Mouse (Mus musculus): ENCODE measurements around the gene Kcnc4. TPM values are rescaled to one million over a fixed set of nuclear protein-coding genes. Genes with fewer than 3 reads are reported as not detected.

The Kcnc4 gene
- polyA plus RNA-seq, 1 experiment from 2014 or later: 0.18 TPM

GRCm38 (mm10) chr3:107443866-107444265 lies 15.5 kb downstream of the Kcnc4 start:
- 85% methylated on average over 5 of the region's 5 CpGs for WGBS

GRCm38 (mm10) chr3:107442191-107442590 lies 17.2 kb downstream of the Kcnc4 start:
- WGBS: 82% methylated on average over 11 of the region's 11 CpGs
- no peak overlapping the region for H3K27ac ChIP-seq
- H3K4me1 ChIP-seq: 0 out of 2 replicates have a peak, but pooled peaks cover 5% of the 10 kb centered on the region
- H3K9me3 ChIP-seq: no peaks in the 10 kb centered on the region
- no peak for DNase-seq (ENCODE audit: low spot score)
- peaks cover 42% of the 10 kb centered on the region; the same call in 1 of the 2 replicates for H3K27me3 ChIP-seq (ENCODE audit: insufficient read depth, poor library complexity, severe bottlenecking)
- H3K36me3 ChIP-seq: no peaks in the 10 kb centered on the region
- H3K4me3 ChIP-seq: no peak overlapping the region

More at GRCm38 (mm10) chr3:107443866-107444265, 15.5 kb downstream of the Kcnc4 start:
- Histone ChIP-seq H3K36me3 (no peaks in the 10 kb centered on the region), H3K27ac (no peak overlapping the region), H3K4me3 (no peak overlapping the region), H3K4me1 (0 out of 2 replicates have a peak, but pooled peaks cover 5% of the 10 kb centered on the region), H3K9me3 (no peaks in the 10 kb centered on the region), H3K27me3 (ENCODE audit: insufficient read depth, poor library complexity, severe bottlenecking) (peaks cover 42% of the 10 kb centered on the region; the same call in 1 of the 2 replicates)
- DNase-seq (ENCODE audit: low spot score): no peak

GRCm38 (mm10) chr3:107441306-107441705 lies 18.0 kb downstream of the Kcnc4 start:
- Histone ChIP-seq H3K4me3 (no peak overlapping the region), H3K27ac (no peak overlapping the region), H3K4me1 (0 out of 2 replicates have a peak, but pooled peaks cover 3% of the 10 kb centered on the region), H3K36me3 (no peaks in the 10 kb centered on the region), H3K9me3 (no peaks in the 10 kb centered on the region), H3K27me3 (ENCODE audit: insufficient read depth, poor library complexity, severe bottlenecking) (peaks cover 42% of the 10 kb centered on the region; the same call in 1 of the 2 replicates)
- no peak for DNase-seq (ENCODE audit: low spot score)
- WGBS: 76% methylated on average over 8 of the region's 8 CpGs

GRCm38 (mm10) chr3:107439280-107439679 lies 20.1 kb downstream of the Kcnc4 start:
- 82% methylated on average over 11 of the region's 11 CpGs for WGBS
- DNase-seq (ENCODE audit: low spot score): no peak
- Histone ChIP-seq H3K4me3 (no peak overlapping the region), H3K27me3 (ENCODE audit: insufficient read depth, poor library complexity, severe bottlenecking) (peaks cover 24% of the 10 kb centered on the region; the same call in 1 of the 2 replicates), H3K27ac (no peak overlapping the region), H3K9me3 (no peaks in the 10 kb centered on the region), H3K4me1 (0 out of 2 replicates have a peak, but pooled peaks cover 3% of the 10 kb centered on the region), H3K36me3 (no peaks in the 10 kb centered on the region)

DNA sequence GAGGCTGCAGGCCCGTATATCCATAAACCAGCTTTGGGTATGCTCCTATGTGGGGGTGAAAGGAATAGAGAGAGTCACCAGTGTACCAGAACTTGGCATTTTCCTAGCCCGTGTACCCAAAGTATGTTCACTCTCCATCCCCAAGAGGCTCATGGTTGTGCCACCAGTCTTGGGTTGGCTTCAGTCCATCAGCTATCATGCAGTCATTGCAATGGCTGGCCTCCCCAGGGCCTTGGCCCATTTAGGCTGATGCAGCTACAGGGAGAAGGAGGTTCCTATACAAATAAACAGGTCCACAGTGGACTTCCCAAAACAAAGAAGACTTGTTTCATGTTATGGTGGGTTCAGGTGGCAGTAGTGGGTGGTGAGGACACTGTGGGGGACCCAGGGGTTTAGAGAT lies 21.7 kb downstream of the Kcnc4 start:
- no peaks in the 10 kb centered on the region for H3K9me3 ChIP-seq
- no peak for DNase-seq (ENCODE audit: low spot score)
- no peak overlapping the region for H3K4me3 ChIP-seq
- no peaks in the 10 kb centered on the region for H3K36me3 ChIP-seq
- H3K4me1 ChIP-seq: 0 out of 2 replicates have a peak, but pooled peaks cover 3% of the 10 kb centered on the region
- H3K27me3 ChIP-seq (ENCODE audit: insufficient read depth, poor library complexity, severe bottlenecking): peaks cover 10% of the 10 kb centered on the region; the same call in 1 of the 2 replicates
- WGBS: 86% methylated on average over 2 of the region's 2 CpGs
- no peak overlapping the region for H3K27ac ChIP-seq

DNA sequence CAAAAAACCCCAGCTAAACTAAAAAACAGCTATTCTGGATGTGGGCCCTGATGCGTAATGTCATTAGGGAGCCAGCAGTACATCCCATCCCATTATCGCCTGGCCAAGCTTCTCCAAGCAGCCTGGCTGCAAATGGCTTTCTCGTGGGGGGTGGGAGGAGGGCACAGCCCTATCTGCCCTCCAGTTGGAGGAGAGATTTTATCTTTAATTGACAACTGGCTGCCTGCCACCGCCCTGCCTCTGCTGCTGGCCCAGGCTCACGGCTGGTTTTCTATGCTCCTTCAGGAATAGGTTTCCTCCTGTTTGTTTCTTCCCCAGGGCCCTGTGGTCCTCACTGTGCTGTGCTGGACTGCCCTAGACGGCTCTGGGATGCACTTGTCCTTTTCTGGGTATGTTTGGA lies 22.9 kb downstream of the Kcnc4 start:
- no peak for DNase-seq (ENCODE audit: low spot score)
- no peak overlapping the region for H3K4me3 ChIP-seq
- 40% methylated on average over 6 of the region's 6 CpGs for WGBS
- H3K36me3 ChIP-seq: no peaks in the 10 kb centered on the region
- H3K27ac ChIP-seq: no peak overlapping the region
- H3K27me3 ChIP-seq (ENCODE audit: insufficient read depth, poor library complexity, severe bottlenecking): peaks cover 2% of the 10 kb centered on the region; the same call in 1 of the 2 replicates
- 0 out of 2 replicates have a peak, but pooled peaks cover 3% of the 10 kb centered on the region for H3K4me1 ChIP-seq
- H3K9me3 ChIP-seq: no peaks in the 10 kb centered on the region

- H3K9me3 ChIP-seq: no peaks in the 10 kb centered on the region
- 65% methylated on average over 9 of the region's 9 CpGs for WGBS
- no peak overlapping the region for H3K4me3 ChIP-seq
- H3K36me3 ChIP-seq: no peaks in the 10 kb centered on the region
- peaks cover 5% of the 10 kb centered on the region for H3K27me3 ChIP-seq (ENCODE audit: insufficient read depth, poor library complexity, severe bottlenecking)
- 0 out of 2 replicates have a peak, but pooled peaks cover 3% of the 10 kb centered on the region for H3K4me1 ChIP-seq
- H3K27ac ChIP-seq: no peak overlapping the region
- DNase-seq (ENCODE audit: low spot score): no peak
Measured at GRCm38 (mm10) chr3:107433614-107434013, 25.7 kb downstream of the Kcnc4 start.

GRCm38 (mm10) chr3:107431268-107431667 lies 28.1 kb downstream of the Kcnc4 start:
- H3K27me3 ChIP-seq (ENCODE audit: insufficient read depth, poor library complexity, severe bottlenecking): peaks cover 5% of the 10 kb centered on the region
- no peak overlapping the region for H3K27ac ChIP-seq
- no peak for DNase-seq (ENCODE audit: low spot score)
- no peaks in the 10 kb centered on the region for H3K36me3 ChIP-seq
- H3K4me1 ChIP-seq: no peaks in the 10 kb centered on the region
- H3K4me3 ChIP-seq: no peak overlapping the region
- H3K9me3 ChIP-seq: no peaks in the 10 kb centered on the region
- WGBS: 36% methylated on average over 1 of the region's 1 CpGs

DNA sequence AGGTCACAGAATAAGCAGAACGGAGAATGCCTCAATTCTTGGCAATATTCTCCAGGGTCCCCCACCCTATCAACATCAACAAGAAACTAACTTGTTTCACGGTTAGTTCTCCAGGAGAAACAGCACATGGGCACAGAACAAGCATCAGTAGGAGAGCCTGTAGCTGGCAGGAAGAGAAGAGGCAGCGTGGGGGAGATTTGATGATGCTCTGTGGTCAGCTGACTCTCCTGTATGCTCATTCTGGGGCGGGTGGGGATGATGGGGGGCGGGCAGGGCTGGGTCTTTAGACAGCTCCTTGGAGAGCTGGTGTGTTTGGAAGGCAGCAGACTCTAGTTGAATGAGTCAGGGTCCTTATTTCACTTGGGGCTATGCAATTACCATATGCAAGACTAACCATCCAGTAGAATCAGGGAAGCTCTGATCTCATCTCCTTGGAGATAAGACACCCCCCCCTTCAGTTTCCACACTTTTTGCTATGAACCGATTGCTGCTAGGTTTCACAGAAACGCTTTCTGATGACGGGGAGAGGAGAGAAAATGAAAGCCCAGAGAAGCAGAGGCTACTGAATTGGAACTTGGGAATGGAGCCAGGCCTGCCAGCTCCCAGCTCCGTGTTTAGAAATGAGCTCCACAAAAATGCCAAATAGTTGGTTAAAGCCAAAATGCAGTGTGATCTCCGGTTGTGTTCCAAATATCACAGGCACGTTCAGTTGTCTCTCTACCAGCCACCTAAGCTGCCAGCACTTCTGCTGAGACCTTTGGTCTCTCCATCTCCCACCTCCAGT lies 34.9 kb downstream of the Kcnc4 start:
- Histone ChIP-seq H3K9me3 (no peaks in the 10 kb centered on the region), H3K4me3 (no peak overlapping the region), H3K27me3 (ENCODE audit: insufficient read depth, poor library complexity, severe bottlenecking) (peaks cover 5% of the 10 kb centered on the region; the same call in 1 of the 2 replicates), H3K4me1 (no peaks in the 10 kb centered on the region), H3K36me3 (no peaks in the 10 kb centered on the region), H3K27ac (no peak overlapping the region)
- no peak for DNase-seq (ENCODE audit: low spot score)
- 68% methylated on average over 11 of the region's 11 CpGs for WGBS

DNA sequence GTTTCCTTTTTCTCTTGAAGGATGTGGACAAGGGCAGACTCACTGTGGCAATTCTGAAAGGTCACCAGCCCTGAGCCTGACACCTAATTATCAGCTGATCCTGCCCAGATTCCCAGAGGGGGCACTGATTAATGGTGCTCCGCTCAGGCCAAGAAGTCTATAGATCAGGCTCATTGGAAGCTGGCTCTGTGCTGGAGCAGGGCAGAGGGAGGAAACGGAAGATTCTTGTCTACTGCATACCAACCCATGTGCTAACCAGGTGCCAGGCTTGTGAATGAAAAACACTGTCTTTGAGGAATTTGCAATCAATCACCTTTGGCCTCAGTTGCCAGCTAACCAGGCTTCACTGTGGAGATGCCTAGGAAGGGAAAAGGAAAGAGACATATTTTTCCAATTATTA lies 39.2 kb downstream of the Kcnc4 start:
- Histone ChIP-seq H3K9me3 (no peaks in the 10 kb centered on the region), H3K27ac (no peak overlapping the region), H3K4me1 (no peaks in the 10 kb centered on the region), H3K27me3 (ENCODE audit: insufficient read depth, poor library complexity, severe bottlenecking) (no peaks in the 10 kb centered on the region), H3K4me3 (no peak overlapping the region), H3K36me3 (no peaks in the 10 kb centered on the region)
- WGBS: 38% methylated on average over 2 of the region's 2 CpGs
- DNase-seq (ENCODE audit: low spot score): no peak

GRCm38 (mm10) chr3:107417287-107417644 lies 42.1 kb downstream of the Kcnc4 start:
- Histone ChIP-seq H3K9me3 (no peaks in the 10 kb centered on the region), H3K36me3 (no peaks in the 10 kb centered on the region), H3K27ac (no peak overlapping the region), H3K4me3 (no peak overlapping the region), H3K27me3 (ENCODE audit: insufficient read depth, poor library complexity, severe bottlenecking) (peaks cover 9% of the 10 kb centered on the region; the same call in 1 of the 2 replicates), H3K4me1 (peaks cover 2% of the 10 kb centered on the region)
- no peak for DNase-seq (ENCODE audit: low spot score)
- 80% methylated on average over 3 of the region's 3 CpGs for WGBS

DNA sequence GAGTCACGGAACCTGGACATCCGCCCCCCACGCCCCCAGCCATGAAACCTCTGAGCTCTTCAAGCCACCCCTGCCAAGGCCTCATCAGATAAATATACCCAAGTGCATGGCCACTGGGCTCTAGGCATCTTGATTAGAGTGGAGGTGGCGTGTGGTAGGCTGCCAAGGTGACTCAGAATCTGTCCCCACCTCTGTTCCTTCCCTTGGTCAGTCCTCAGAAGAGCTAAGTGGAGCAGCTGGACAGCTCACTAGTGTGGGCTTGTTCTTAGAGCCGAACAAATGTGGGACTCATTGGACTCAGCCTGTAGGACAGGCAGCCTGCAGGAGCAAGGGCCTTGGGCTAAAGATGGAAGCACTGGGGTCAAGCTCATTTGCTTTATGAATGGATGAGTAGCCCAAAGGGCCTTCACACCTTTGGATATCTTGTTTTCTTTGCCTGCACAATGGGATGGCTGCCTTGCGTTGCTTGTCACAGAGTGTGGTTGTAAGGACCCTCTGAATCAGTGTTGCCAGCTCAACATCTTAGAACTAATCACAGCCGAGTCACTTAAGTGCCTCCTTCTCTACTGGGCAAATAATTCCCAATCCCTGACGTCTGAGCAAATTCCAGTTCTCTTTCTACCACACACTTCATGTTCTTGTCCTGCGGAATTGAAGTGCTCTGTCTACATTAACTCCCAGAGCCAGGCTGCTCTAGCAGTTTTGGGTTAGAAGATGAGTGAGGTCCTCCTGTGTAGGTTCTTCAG lies 42.6 kb downstream of the Kcnc4 start:
- Histone ChIP-seq H3K4me1 (peaks cover 7% of the 10 kb centered on the region), H3K9me3 (no peaks in the 10 kb centered on the region), H3K4me3 (no peak overlapping the region), H3K27ac (no peak overlapping the region), H3K27me3 (ENCODE audit: insufficient read depth, poor library complexity, severe bottlenecking) (peaks cover 9% of the 10 kb centered on the region; the same call in 1 of the 2 replicates), H3K36me3 (no peaks in the 10 kb centered on the region)
- 79% methylated on average over 9 of the region's 9 CpGs for WGBS
- no peak for DNase-seq (ENCODE audit: low spot score)

DNA sequence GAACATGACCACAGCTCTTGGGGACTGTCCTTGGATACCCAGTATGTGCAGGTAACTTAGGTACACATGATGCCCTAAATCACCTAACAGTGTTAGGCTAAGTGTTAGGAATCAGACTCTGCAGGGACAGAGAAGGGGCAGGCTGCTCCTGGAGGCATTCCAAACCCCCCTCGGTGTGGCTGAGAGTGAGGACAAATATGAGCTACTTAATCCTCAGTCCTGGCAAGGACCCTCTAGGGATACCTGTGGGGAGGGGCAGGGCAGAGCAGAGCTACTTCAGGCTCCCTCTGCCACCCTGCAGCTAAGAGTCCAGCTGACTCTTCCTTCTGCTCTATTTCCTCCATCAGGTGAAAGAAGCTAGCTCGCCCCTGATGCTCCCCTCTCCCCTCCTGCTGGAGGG lies 46.3 kb downstream of the Kcnc4 start:
- no peaks in the 10 kb centered on the region for H3K9me3 ChIP-seq
- 26% methylated on average over 2 of the region's 2 CpGs for WGBS
- no peak overlapping the region for H3K27ac ChIP-seq
- no peaks in the 10 kb centered on the region for H3K36me3 ChIP-seq
- H3K27me3 ChIP-seq (ENCODE audit: insufficient read depth, poor library complexity, severe bottlenecking): peaks cover 9% of the 10 kb centered on the region; the same call in 1 of the 2 replicates
- H3K4me1 ChIP-seq: peaks cover 13% of the 10 kb centered on the region
- no peak for DNase-seq (ENCODE audit: low spot score)
- H3K4me3 ChIP-seq: no peak overlapping the region

All from heart, embryonic 10.5 days (tissue).